Mouse (Mus musculus) inflammation-experienced regulatory T-cells, adult 6 months (primary cell): ENCODE measurements around the gene Myo1a. TPM values are rescaled to one million over a fixed set of nuclear protein-coding genes. Genes with fewer than 3 reads are reported as not detected.
"Not testable (repeated sequence)": the region's sequence is repeated elsewhere in the genome, so short reads cannot be mapped to it uniquely, and the experiment has no call there.

Experiments
- ATAC-seq: one replicate; pipeline ENCODE4 v1.8.0; 2017
- polyA plus RNA-seq, 3 experiments: library from polyadenylated mRNA; unstranded; fragments of 100-300 nt; shearing (Covaris generic); gene quantifications; one replicate each; pipeline ENCODE4 v1.2.1; 2017

Myo1a gene
- polyA plus RNA-seq, 3 experiments from 2014 or later = not detected

DNA sequence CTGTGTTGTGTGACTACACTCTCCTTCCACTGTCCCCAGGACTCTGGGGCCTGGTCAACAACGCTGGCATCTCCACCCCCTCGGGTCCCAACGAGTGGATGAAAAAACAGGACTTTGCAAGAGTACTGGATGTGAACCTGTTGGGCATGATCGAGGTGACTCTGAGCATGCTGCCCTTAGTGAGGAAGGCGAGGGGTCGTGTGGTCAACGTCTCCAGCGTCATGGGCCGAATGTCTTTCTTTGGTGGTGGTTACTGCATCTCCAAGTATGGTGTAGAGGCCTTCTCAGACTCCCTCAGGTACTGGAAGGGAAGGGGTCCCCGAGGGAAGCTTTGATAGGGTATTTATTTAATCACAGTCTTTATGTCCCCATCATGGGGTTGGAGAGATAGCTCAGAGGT, 58.0 kb downstream of the Myo1a start:
- not testable (repeated sequence) for ATAC-seq

DNA sequence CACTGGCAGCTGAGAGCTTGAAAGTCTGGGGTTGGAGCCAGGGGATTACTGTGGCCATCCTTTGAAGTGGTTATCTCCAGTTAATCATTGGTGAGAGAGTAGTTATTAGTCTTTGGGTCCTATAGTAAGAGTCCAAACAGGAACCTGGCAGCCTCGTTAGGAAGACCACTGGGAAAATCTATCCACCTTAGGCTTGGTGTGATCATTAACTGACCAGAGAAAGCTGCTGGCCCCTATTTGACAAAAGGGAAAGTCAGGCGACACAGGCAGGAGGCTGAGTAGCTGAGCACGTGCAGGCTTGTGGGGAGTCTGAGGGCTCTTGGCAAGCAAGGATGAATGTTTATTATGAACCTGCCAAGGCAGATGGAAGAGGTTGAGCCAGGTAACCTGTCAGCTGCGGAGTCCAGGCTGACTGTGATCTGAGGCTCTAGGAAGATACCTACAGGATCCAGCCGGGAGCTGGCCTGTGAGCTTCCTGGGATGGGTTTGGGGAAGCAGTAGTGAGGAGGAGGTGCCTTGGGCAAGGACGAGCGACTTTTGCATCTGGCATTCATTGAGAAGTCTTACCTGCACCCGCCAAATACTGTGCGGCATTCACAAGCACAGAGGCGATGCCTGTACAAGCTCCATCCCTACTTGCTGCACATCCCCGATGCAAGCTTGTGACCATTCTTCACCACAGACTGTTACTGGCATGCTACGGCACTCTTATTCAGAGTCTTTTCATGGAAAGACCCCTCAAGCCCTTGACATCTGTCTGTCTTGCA, 59.1 kb downstream of the Myo1a start:
- ATAC-seq = no peak

DNA sequence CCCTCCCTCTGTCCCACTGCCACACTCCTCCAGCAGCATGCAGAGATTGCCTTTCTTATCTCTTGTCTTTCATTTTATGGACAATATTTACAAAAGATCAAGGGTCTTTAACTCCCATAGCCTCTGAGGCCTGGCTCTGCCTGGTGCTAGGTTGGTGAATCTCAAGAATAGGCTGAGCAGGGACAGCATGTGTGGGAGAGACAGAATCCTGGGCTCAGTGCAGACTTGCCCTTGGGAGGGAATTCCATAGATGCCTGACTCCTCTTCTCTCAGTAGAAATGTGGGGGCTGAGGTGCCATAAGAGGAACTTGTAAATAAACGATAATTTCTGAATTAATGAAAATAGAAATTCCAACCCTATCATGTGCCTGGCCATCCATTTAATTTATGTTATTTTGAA, 61.6 kb downstream of the Myo1a start:
- ATAC-seq = no peak

Other genes with a start within 250 kb of the Myo1a start
- under 1 TPM in 1 of 3 experiments, not detected in 2; 0.35 TPM for gene Stac3, start 203.5 kb upstream of the Myo1a start, polyA plus RNA-seq
- gene Ndufa4l2, start 190.2 kb upstream of the Myo1a start, polyA plus RNA-seq = not detected
- 10 to 100 TPM; 38.2 to 43.2 (median 42.9) TPM for gene Shmt2, start 182.7 kb upstream of the Myo1a start, polyA plus RNA-seq
- not detected for gene Nxph4, start 170.6 kb upstream of the Myo1a start, polyA plus RNA-seq
- gene Lrp1, start 84.0 kb upstream of the Myo1a start, polyA plus RNA-seq = 1 to 10 TPM in 1 of 3 experiments, under 1 TPM in 1, not detected in 1; 0.04 to 1.4 TPM
- 100 to 1,000 TPM; 148 to 195 (median 176) TPM for gene Stat6, start 62.2 kb upstream of the Myo1a start, polyA plus RNA-seq
- 1 to 10 TPM; 3.7 to 5.9 (median 5.7) TPM for gene Nemp1, start 38.3 kb upstream of the Myo1a start, polyA plus RNA-seq
- gene Nab2, start 36.6 kb upstream of the Myo1a start, polyA plus RNA-seq = 1 to 10 TPM; 7.5 to 9.5 (median 7.8) TPM
- not detected for gene Tac2, start 19.3 kb downstream of the Myo1a start, polyA plus RNA-seq
- gene Zbtb39, start 34.4 kb downstream of the Myo1a start, polyA plus RNA-seq = under 1 TPM; 0.31 to 0.95 (median 0.64) TPM
- under 1 TPM; 0.14 to 0.44 (median 0.37) TPM for gene Gpr182, start 46.6 kb downstream of the Myo1a start, polyA plus RNA-seq
- under 1 TPM in 2 of 3 experiments, not detected in 1; 0.28 TPM for gene Rdh1, start 54.6 kb downstream of the Myo1a start, polyA plus RNA-seq
- 1 to 10 TPM in 1 of 3 experiments, under 1 TPM in 1, not detected in 1; 0.36 to 1.1 TPM for gene Rdh16f1, start 54.6 kb downstream of the Myo1a start, polyA plus RNA-seq
- gene Rdh9, start 71.2 kb downstream of the Myo1a start, polyA plus RNA-seq = 1 to 10 TPM in 1 of 3 experiments, not detected in 2; 1.3 TPM
- gene Rdh16, start 96.0 kb downstream of the Myo1a start, polyA plus RNA-seq = not detected
- not detected for gene Rdh19, start 144.8 kb downstream of the Myo1a start, polyA plus RNA-seq
- not detected for gene Rdh16f2, start 161.3 kb downstream of the Myo1a start, polyA plus RNA-seq
- gene Rdh7, start 183.6 kb downstream of the Myo1a start, polyA plus RNA-seq = not detected
- not detected for gene Sdr9c7, start 193.3 kb downstream of the Myo1a start, polyA plus RNA-seq